Mouse (Mus musculus) spleen, adult 2 months (tissue): ENCODE measurements around the gene Tnrc18.

ENCODE experiments used
- CTCF ChIP-seq: fragments of 200-500 bp; IDR thresholded peaks from 2 replicates; pipeline ENCODE4 v1.5.1; 2011; ENCODE audit warnings: mild to moderate bottlenecking, inconsistent platforms; ENCODE audit not compliant: insufficient read depth, insufficient read length, insufficient replicate concordance; ENCODE audit errors: extremely low read depth
- POLR2A ChIP-seq: fragments of 200-500 bp; IDR thresholded peaks from 2 replicates; pipeline ENCODE4 v1.6.1; 2011; ENCODE audit warnings: low read depth, low read length, inconsistent platforms

GRCm38 (mm10) chr5:142799259-142799658 is 18.2 kb downstream of the Tnrc18 start:
- no peak for TF ChIP-seq CTCF
- TF ChIP-seq POLR2A: no peak
